Comparison of ENCODE assay signal across 10 mouse cellular contexts in genomic region chr4:114688356-114688972, GRCm38 (mm10).
DNase-seq lines count a peak whose midpoint lies in the region; ATAC-seq lines count a peak whose summit lies in the region.
"Had no signal": no experiment of that assay in that cellular context is flagged by ENCODE, and none has a peak within 500 bp of the region (broad histone marks: within the 10 kb centered on the region; RNA-seq: fewer than 3 reads in every experiment).

No protein-coding gene starts in this region.

- H3K27me3 ChIP-seq in forebrain, embryonic 10.5 days (ENCODE audit: poor library complexity, severe bottlenecking) = peaks cover 88% of the 10 kb centered on the region
- H3K27me3 ChIP-seq in forebrain, embryonic 16.5 days (replicated peaks; ENCODE audit: control insufficient read depth, insufficient read depth, low read length) = peaks cover 25% of the 10 kb centered on the region
- H3K27me3 ChIP-seq in hindbrain, embryonic 16.5 days (replicated peaks; ENCODE audit: control insufficient read depth, insufficient read depth, low read length) = no peaks in the 10 kb centered on the region
- peaks cover 4% of the 10 kb centered on the region; the same call in 1 of the 2 replicates for H3K27me3 ChIP-seq in limb, embryonic 11.5 days (ENCODE audit: control insufficient read depth, insufficient read depth, low read length)

- ATAC-seq in forebrain, embryonic 16.5 days = no peak
- ATAC-seq in hindbrain, embryonic 16.5 days = peak; percentile 65
- peak; percentile 63 for ATAC-seq in limb, embryonic 11.5 days (ENCODE audit: insufficient number of reproducible peaks, low FRiP score, low TSS enrichment, low read depth)
- ATAC-seq: midbrain, embryonic 13.5 days had no signal

- peak overlapping the region; percentile 60 for H3K27ac ChIP-seq in forebrain, embryonic 10.5 days
- H3K27ac ChIP-seq in forebrain, embryonic 16.5 days (ENCODE audit: low read length) = no peak overlapping the region
- H3K27ac ChIP-seq in hindbrain, embryonic 16.5 days (ENCODE audit: low read depth, low read length) = no peak overlapping the region
- H3K27ac ChIP-seq in limb, embryonic 11.5 days (replicated peaks; ENCODE audit: low read depth, low read length) = peak overlapping the region; percentile 49
- H3K27ac ChIP-seq: midbrain, embryonic 13.5 days had no signal

- no peak overlapping the region for H3K4me3 ChIP-seq in forebrain, embryonic 10.5 days
- no peak overlapping the region for H3K4me3 ChIP-seq in forebrain, embryonic 16.5 days (replicated peaks; ENCODE audit: low read length)
- H3K4me3 ChIP-seq in hindbrain, embryonic 16.5 days (ENCODE audit: low read length) = no peak overlapping the region
- no peak overlapping the region for H3K4me3 ChIP-seq in limb, embryonic 11.5 days (ENCODE audit: low read depth, low read length)
- H3K4me3 ChIP-seq: midbrain, embryonic 13.5 days had no signal

- H3K4me2 ChIP-seq in forebrain, embryonic 16.5 days (ENCODE audit: low read length) = no peak overlapping the region
- H3K4me2 ChIP-seq in hindbrain, embryonic 16.5 days (ENCODE audit: low read length) = no peak overlapping the region
- H3K4me2 ChIP-seq in limb, embryonic 11.5 days (ENCODE audit: low read depth, severe bottlenecking) = no peak overlapping the region
- H3K4me2 ChIP-seq: midbrain, embryonic 13.5 days had no signal

- H3K9me3 ChIP-seq in forebrain, embryonic 10.5 days = no peaks in the 10 kb centered on the region
- no peaks in the 10 kb centered on the region for H3K9me3 ChIP-seq in forebrain, embryonic 16.5 days (ENCODE audit: control insufficient read depth, low read length)
- H3K9me3 ChIP-seq in hindbrain, embryonic 16.5 days (ENCODE audit: control insufficient read depth, low read length) = no peaks in the 10 kb centered on the region
- H3K9me3 ChIP-seq in limb, embryonic 11.5 days (ENCODE audit: control insufficient read depth, low read length) = no peaks in the 10 kb centered on the region
- H3K9me3 ChIP-seq: midbrain, embryonic 13.5 days had no signal

- peaks cover 54% of the 10 kb centered on the region for H3K4me1 ChIP-seq in forebrain, embryonic 10.5 days
- peaks cover 10% of the 10 kb centered on the region for H3K4me1 ChIP-seq in forebrain, embryonic 16.5 days (replicated peaks; ENCODE audit: control insufficient read depth, insufficient read depth, low read length)
- no peaks in the 10 kb centered on the region for H3K4me1 ChIP-seq in hindbrain, embryonic 16.5 days (ENCODE audit: control insufficient read depth, insufficient read depth, low read depth, low read length)
- H3K4me1 ChIP-seq in limb, embryonic 11.5 days (ENCODE audit: control insufficient read depth, insufficient read depth, low read length) = peaks cover 30% of the 10 kb centered on the region

- WGBS in forebrain, embryonic 10.5 days = 36% methylated on average over 16 of the region's 16 CpGs
- WGBS in forebrain, embryonic 16.5 days = 27% methylated on average over 16 of the region's 16 CpGs
- WGBS in hindbrain, embryonic 16.5 days = 26% methylated on average over 16 of the region's 16 CpGs
- WGBS in limb, embryonic 11.5 days = 7% methylated on average over 16 of the region's 16 CpGs

- H3K9ac ChIP-seq in forebrain, embryonic 16.5 days (replicated peaks; ENCODE audit: low read depth, low read length) = no peak overlapping the region
- H3K9ac ChIP-seq in hindbrain, embryonic 16.5 days (ENCODE audit: low read depth, low read length) = no peak overlapping the region
- H3K9ac ChIP-seq in limb, embryonic 11.5 days (ENCODE audit: low read length) = no peak overlapping the region
- H3K9ac ChIP-seq: midbrain, embryonic 13.5 days had no signal

- no peaks in the 10 kb centered on the region for H3K36me3 ChIP-seq in forebrain, embryonic 10.5 days (replicated peaks)
- H3K36me3 ChIP-seq in forebrain, embryonic 16.5 days (ENCODE audit: control insufficient read depth, insufficient read depth) = no peaks in the 10 kb centered on the region
- no peaks in the 10 kb centered on the region for H3K36me3 ChIP-seq in hindbrain, embryonic 16.5 days (ENCODE audit: control insufficient read depth, insufficient read depth, low read length)
- no peaks in the 10 kb centered on the region for H3K36me3 ChIP-seq in limb, embryonic 11.5 days (ENCODE audit: control insufficient read depth, insufficient read depth, low read length)
- H3K36me3 ChIP-seq: midbrain, embryonic 13.5 days had no signal

- peak; percentile 41 for DNase-seq in forebrain, embryonic 10.5 days (ENCODE audit: extremely low spot score, low spot score)
- peak; percentile 35 for DNase-seq in 3134 (ENCODE audit: extremely low read depth, insufficient read length, low spot score)
- peak; percentile 68 for DNase-seq in limb, embryonic 11.5 days (ENCODE audit: low spot score)
- no peak for DNase-seq in left cerebral cortex, adult 9 months (ENCODE audit: low spot score in 2 of 2)
- no peak for DNase-seq in cerebellum, adult 11 months
- DNase-seq in frontal cortex, postnatal 25 days (ENCODE audit: low spot score in 2 of 2) = no peak
- DNase-seq: right cerebral cortex, postnatal 4 days had no signal

Comparison
In these comparisons a context has a peak if more than half of its experiments do, and no peak if none do; other contexts are left out.
1. H3K27ac ChIP-seq: peak in forebrain, embryonic 10.5 days (single experiment) and limb, embryonic 11.5 days (single experiment); none in forebrain, embryonic 16.5 days (single experiment) and hindbrain, embryonic 16.5 days (single experiment).
2. DNase-seq: peak in forebrain, embryonic 10.5 days (single experiment), 3134 (single experiment) and limb, embryonic 11.5 days (single experiment); none in left cerebral cortex, adult 9 months (0 of 2), cerebellum, adult 11 months (single experiment) and frontal cortex, postnatal 25 days (0 of 2).